Mouse (Mus musculus): Measurements from ENCODE around the gene Psg16.

DNA sequence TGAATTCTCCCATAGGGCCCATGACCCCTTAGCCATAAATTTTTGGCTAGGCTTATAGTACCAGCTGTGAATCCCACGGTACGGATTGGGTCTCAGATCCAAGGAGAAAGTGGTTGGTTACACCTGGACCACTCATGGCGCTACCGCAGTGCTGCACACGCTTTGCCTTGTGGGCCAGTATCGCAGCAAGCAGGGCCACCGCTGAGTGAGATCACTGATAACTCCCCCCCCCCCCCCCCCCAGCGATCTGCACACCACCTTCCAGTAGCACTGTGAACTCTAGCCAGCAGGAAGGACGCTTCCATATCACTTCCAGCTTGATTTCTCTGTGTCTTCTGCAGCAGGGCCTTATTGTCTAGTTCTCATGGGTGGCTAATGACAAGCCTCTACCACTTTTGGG lies 8.2 kb upstream of the Psg16 start:
- TF ChIP-seq CTCF (IDR thresholded peaks at IDR 0.05; ENCODE audit: insufficient read depth, low read depth, low read length): no peak
- TF ChIP-seq POLR2A (IDR thresholded peaks at IDR 0.05; ENCODE audit: insufficient read depth, low read depth, low read length): no peak

Measured in olfactory bulb, adult 2 months (tissue).